Mouse (Mus musculus): ENCODE data around the gene Tgif1. TPM values are rescaled to one million over a fixed set of nuclear protein-coding genes. Genes with fewer than 3 reads are reported as not detected.

Tgif1 gene
- polyA plus RNA-seq, 1 experiment from 2014 or later, result 16.4 TPM

GRCm38 (mm10) chr17:70808837-70809236, 44.5 kb downstream of the Tgif1 start:
- Histone ChIP-seq H3K36me3 (replicated peaks; ENCODE audit: insufficient read depth, low read length) (no peaks in the 10 kb centered on the region), H3K4me3 (ENCODE audit: low read depth, low read length) (no peak overlapping the region), H3K4me1 (ENCODE audit: insufficient read depth) (no peaks in the 10 kb centered on the region), H3K27me3 (ENCODE audit: insufficient read depth, low read length) (no peaks in the 10 kb centered on the region), H3K9me3 (ENCODE audit: low read length) (no peaks in the 10 kb centered on the region), H3K4me2 (ENCODE audit: low read depth, low read length) (no peak overlapping the region), H3K9ac (replicated peaks) (no peak overlapping the region), H3K27ac (ENCODE audit: low read depth) (no peak overlapping the region)
- no peak for DNase-seq
- ATAC-seq, result no peak
- TF ChIP-seq EP300 (IDR thresholded peaks at IDR 0.05; ENCODE audit: low read depth) (no peak), CTCF (IDR thresholded peaks at IDR 0.05; ENCODE audit: low read depth) (no peak)
- 51% methylated on average over 14 of the region's 14 CpGs for WGBS (ENCODE audit: insufficient replicate concordance)

DNA sequence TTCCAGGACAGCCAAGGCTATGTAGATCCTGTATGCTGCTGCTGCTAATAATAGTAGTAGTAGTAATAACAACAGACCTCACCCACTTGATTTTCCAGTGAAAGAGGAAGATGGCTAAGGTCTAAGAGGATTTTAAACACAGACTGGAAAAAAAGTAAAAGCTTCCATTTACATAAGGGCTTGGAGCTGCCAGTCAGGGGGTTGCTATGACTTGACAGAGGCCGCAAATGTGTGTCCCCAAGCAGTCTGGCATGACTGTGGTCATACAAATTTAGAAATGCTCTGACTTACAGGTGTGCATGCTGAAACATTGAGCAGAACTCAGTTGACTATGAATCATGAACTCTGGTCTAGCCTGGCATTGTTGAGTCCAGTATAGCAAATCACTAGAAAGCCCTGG, 45.5 kb downstream of the Tgif1 start:
- no peak for ATAC-seq
- H3K4me1 ChIP-seq (ENCODE audit: insufficient read depth), result no peaks in the 10 kb centered on the region
- no peak overlapping the region for H3K9ac ChIP-seq (replicated peaks)
- no peaks in the 10 kb centered on the region for H3K9me3 ChIP-seq (ENCODE audit: low read length)
- no peaks in the 10 kb centered on the region for H3K27me3 ChIP-seq (ENCODE audit: insufficient read depth, low read length)
- no peak overlapping the region for H3K4me2 ChIP-seq (ENCODE audit: low read depth, low read length)
- no peak for DNase-seq
- H3K27ac ChIP-seq (ENCODE audit: low read depth), result no peak overlapping the region
- TF ChIP-seq EP300 (IDR thresholded peaks at IDR 0.05; ENCODE audit: low read depth), result no peak
- no peak for TF ChIP-seq CTCF (IDR thresholded peaks at IDR 0.05; ENCODE audit: low read depth)
- 91% methylated on average over 1 of the region's 1 CpGs for WGBS (ENCODE audit: insufficient replicate concordance)
- H3K4me3 ChIP-seq (ENCODE audit: low read depth, low read length), result no peak overlapping the region
- H3K36me3 ChIP-seq (replicated peaks; ENCODE audit: insufficient read depth, low read length), result no peaks in the 10 kb centered on the region

- TF ChIP-seq CTCF (IDR thresholded peaks at IDR 0.05; ENCODE audit: low read depth) (no peak), EP300 (IDR thresholded peaks at IDR 0.05; ENCODE audit: low read depth) (no peak)
Measured at GRCm38 (mm10) chr17:70806600-70806999, 46.7 kb downstream of the Tgif1 start.

DNA sequence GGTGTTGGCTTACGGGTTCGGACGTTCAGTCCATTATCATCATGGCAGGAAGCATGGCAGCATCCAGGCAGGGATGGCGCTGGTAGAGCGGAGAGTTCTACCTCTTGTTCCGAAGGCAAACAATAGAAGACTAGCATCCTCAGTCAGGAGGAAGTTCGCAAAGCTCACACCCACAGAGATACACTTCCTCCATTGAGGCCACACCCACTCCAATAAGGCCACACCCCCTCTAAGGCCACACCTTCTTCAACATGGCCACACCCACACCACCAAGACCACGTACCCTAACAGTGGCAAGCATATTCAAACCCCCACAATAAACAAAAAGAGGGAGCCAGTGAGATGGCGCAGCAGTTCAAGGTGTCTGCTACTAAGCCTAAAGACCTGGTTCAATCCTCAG, 47.5 kb downstream of the Tgif1 start:
- no peaks in the 10 kb centered on the region for H3K27me3 ChIP-seq (ENCODE audit: insufficient read depth, low read length)
- DNase-seq, result no peak
- WGBS (ENCODE audit: insufficient replicate concordance), result 88% methylated on average over 9 of the region's 9 CpGs
- no peak overlapping the region for H3K27ac ChIP-seq (ENCODE audit: low read depth)
- H3K36me3 ChIP-seq (replicated peaks; ENCODE audit: insufficient read depth, low read length), result no peaks in the 10 kb centered on the region
- H3K4me2 ChIP-seq (ENCODE audit: low read depth, low read length), result no peak overlapping the region
- no peaks in the 10 kb centered on the region for H3K4me1 ChIP-seq (ENCODE audit: insufficient read depth)
- no peak for ATAC-seq
- no peaks in the 10 kb centered on the region for H3K9me3 ChIP-seq (ENCODE audit: low read length)
- no peak for TF ChIP-seq EP300 (IDR thresholded peaks at IDR 0.05; ENCODE audit: low read depth)
- TF ChIP-seq CTCF (IDR thresholded peaks at IDR 0.05; ENCODE audit: low read depth), result no peak
- H3K9ac ChIP-seq (replicated peaks), result no peak overlapping the region
- H3K4me3 ChIP-seq (ENCODE audit: low read depth, low read length), result no peak overlapping the region

More at GRCm38 (mm10) chr17:70806600-70806999, 46.7 kb downstream of the Tgif1 start:
- Histone ChIP-seq H3K4me2 (ENCODE audit: low read depth, low read length) (no peak overlapping the region), H3K36me3 (replicated peaks; ENCODE audit: insufficient read depth, low read length) (no peaks in the 10 kb centered on the region), H3K4me3 (ENCODE audit: low read depth, low read length) (no peak overlapping the region), H3K9me3 (ENCODE audit: low read length) (no peaks in the 10 kb centered on the region), H3K27ac (ENCODE audit: low read depth) (no peak overlapping the region), H3K9ac (replicated peaks) (no peak overlapping the region), H3K4me1 (ENCODE audit: insufficient read depth) (no peaks in the 10 kb centered on the region), H3K27me3 (ENCODE audit: insufficient read depth, low read length) (no peaks in the 10 kb centered on the region)
- no peak for ATAC-seq
- DNase-seq, result no peak
- whole genome bisulfite sequencing (ENCODE audit: insufficient replicate concordance), result 72% methylated on average over 2 of the region's 2 CpGs

- WGBS (ENCODE audit: insufficient replicate concordance), result 78% methylated on average over 14 of the region's 14 CpGs
- Histone ChIP-seq H3K9me3 (ENCODE audit: low read length) (no peaks in the 10 kb centered on the region), H3K4me3 (ENCODE audit: low read depth, low read length) (no peak overlapping the region), H3K4me2 (ENCODE audit: low read depth, low read length) (no peak overlapping the region), H3K4me1 (ENCODE audit: insufficient read depth) (no peaks in the 10 kb centered on the region), H3K36me3 (replicated peaks; ENCODE audit: insufficient read depth, low read length) (no peaks in the 10 kb centered on the region), H3K27me3 (ENCODE audit: insufficient read depth, low read length) (no peaks in the 10 kb centered on the region), H3K9ac (replicated peaks) (no peak overlapping the region), H3K27ac (ENCODE audit: low read depth) (no peak overlapping the region)
- no peak for TF ChIP-seq EP300 (IDR thresholded peaks at IDR 0.05; ENCODE audit: low read depth)
- no peak for TF ChIP-seq CTCF (IDR thresholded peaks at IDR 0.05; ENCODE audit: low read depth)
- DNase-seq, result no peak
- no peak for ATAC-seq
Measured at GRCm38 (mm10) chr17:70802022-70802421, 51.3 kb downstream of the Tgif1 start.

- no peak for DNase-seq
- Histone ChIP-seq H3K9ac (replicated peaks) (no peak overlapping the region), H3K4me2 (ENCODE audit: low read depth, low read length) (no peak overlapping the region), H3K9me3 (ENCODE audit: low read length) (no peaks in the 10 kb centered on the region), H3K27ac (ENCODE audit: low read depth) (no peak overlapping the region), H3K4me1 (ENCODE audit: insufficient read depth) (no peaks in the 10 kb centered on the region), H3K27me3 (ENCODE audit: insufficient read depth, low read length) (no peaks in the 10 kb centered on the region), H3K4me3 (ENCODE audit: low read depth, low read length) (no peak overlapping the region), H3K36me3 (replicated peaks; ENCODE audit: insufficient read depth, low read length) (no peaks in the 10 kb centered on the region)
- WGBS (ENCODE audit: insufficient replicate concordance), result 45% methylated on average over 4 of the region's 4 CpGs
- ATAC-seq, result no peak
- TF ChIP-seq CTCF (IDR thresholded peaks at IDR 0.05; ENCODE audit: low read depth) (no peak), EP300 (IDR thresholded peaks at IDR 0.05; ENCODE audit: low read depth) (no peak)
Measured at GRCm38 (mm10) chr17:70799266-70799665, 54.1 kb downstream of the Tgif1 start.

- WGBS (ENCODE audit: insufficient replicate concordance), result 71% methylated on average over 1 of the region's 1 CpGs
- H3K27ac ChIP-seq (ENCODE audit: low read depth), result no peak overlapping the region
- H3K4me3 ChIP-seq (ENCODE audit: low read depth, low read length), result no peak overlapping the region
- H3K4me2 ChIP-seq (ENCODE audit: low read depth, low read length), result no peak overlapping the region
- H3K4me1 ChIP-seq (ENCODE audit: insufficient read depth), result no peaks in the 10 kb centered on the region
- no peak overlapping the region for H3K9ac ChIP-seq (replicated peaks)
- DNase-seq, result no peak
- no peaks in the 10 kb centered on the region for H3K36me3 ChIP-seq (replicated peaks; ENCODE audit: insufficient read depth, low read length)
- H3K9me3 ChIP-seq (ENCODE audit: low read length), result no peaks in the 10 kb centered on the region
- TF ChIP-seq CTCF (IDR thresholded peaks at IDR 0.05; ENCODE audit: low read depth), result no peak
- TF ChIP-seq EP300 (IDR thresholded peaks at IDR 0.05; ENCODE audit: low read depth), result no peak
- H3K27me3 ChIP-seq (ENCODE audit: insufficient read depth, low read length), result no peaks in the 10 kb centered on the region
- no peak for ATAC-seq
Measured at GRCm38 (mm10) chr17:70797773-70798045, 55.6 kb downstream of the Tgif1 start.

Data from liver, postnatal 0 days (tissue).